Mouse (Mus musculus): Measurements from ENCODE around the gene Smc2.

DNA sequence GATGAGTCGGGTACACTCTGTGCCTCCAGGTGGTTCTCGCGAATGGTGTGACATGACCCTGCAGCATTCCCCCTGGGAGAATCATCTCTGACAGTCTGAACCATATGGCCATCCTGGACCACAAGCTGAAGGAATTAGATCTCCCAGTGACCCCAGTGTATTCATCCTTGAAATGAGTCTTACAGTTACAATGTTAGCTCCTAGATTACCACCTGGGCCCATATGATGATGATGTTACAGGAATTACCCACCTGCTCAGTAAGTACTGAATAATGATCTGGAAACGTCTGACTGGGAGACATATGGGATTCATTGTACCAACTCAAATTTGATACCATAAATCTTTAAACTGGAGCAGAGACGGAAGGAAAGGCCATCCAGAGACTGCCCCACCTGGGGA lies 87.4 kb downstream of the Smc2 start:
- TF ChIP-seq MAX (IDR thresholded peaks at IDR 0.05; ENCODE audit: low read depth) (no peak), POLR2A (IDR thresholded peaks at IDR 0.05; ENCODE audit: insufficient read length, low read depth) (no peak), USF1 (IDR thresholded peaks at IDR 0.05; ENCODE audit: low read depth) (no peak), MYOD1 (IDR thresholded peaks at IDR 0.05; ENCODE audit: control insufficient read depth in 1 of 3, insufficient read length in 2 of 3, low read depth in 2 of 3) (no peak), MYOG (IDR thresholded peaks at IDR 0.05; ENCODE audit: control insufficient read depth in 1 of 3, insufficient read depth in 1 of 3, insufficient read length in 2 of 3, low read depth in 2 of 3) (no peak), POLR2AphosphoS2 (IDR thresholded peaks at IDR 0.05; ENCODE audit: insufficient read length, low read depth) (no peak), TCF12 (IDR thresholded peaks at IDR 0.05; ENCODE audit: insufficient read depth, poor library complexity, severe bottlenecking) (no peak)

Measured in myocyte (in vitro differentiated cells).